Mouse (Mus musculus): ENCODE results near the gene Rnase11.

The Rnase11 gene

DNA sequence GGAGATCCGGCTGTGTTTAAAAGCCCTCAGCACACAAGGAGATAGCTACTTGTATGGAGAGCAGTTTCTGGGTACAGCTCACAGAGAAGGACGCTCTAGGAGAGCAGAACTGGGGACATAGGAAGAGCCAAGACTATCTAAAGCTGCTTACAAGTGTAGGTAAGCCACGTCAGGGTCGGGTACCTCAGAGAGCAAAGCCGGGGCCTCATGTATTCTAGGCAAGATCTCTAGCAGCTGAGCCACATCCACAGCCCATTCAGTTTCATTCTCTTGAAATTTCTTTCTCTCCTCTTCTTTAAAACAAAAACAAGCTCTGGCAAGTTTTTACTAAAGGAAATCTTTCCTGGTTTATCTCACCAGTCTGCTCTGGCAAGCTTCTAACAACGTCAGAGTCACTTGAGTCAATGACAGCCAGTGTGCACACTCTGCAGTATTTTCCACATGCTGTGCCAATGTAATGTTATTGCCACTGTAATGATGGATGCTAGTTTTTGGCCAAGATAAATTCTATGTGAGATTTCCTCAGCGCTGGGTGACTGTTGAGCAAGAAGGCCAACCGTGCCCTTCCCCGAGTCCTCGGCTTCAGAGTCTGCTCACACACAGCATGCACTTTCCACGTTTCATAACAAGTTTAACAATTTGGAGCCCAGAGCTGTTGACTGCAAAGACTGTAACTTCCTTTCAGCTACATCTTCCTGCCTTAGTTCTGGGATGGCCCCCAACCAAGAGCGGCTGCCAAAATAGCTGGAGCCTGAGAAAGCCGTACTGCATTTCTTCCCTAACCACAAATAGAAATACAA is 41.8 kb downstream of the Rnase11 start:
- DNase-seq = peak in 1 of 2 experiments; percentile 10

DNA sequence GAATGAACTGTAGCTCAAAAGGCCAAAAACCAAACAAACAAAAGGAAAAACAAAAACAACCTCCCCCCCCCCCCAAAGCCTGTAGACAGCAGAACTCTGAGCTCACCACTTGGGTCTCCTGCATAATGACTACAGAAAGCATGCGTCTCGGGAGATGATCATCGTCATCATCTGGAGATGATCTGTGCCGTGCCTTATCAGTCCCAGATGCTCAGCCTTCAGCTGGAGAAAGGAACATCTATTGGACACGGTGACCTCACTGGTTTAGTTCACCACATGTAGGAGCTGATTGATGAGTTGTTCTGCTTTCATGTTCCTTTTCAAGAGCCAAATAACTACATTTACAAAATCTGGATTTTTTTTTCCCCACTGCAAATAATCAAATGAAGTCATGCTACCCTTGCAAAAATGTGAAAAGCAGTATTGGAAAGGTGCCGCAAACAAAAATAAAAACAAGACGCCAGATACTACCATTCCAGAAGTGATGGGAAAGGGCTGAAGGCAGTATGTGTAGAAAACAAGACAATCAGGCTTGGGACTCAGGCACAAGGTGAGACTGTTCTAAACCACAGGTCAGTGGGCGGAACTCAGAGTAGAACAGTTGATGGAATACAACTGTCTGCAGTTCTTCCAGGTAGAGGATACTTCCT is 42.7 kb downstream of the Rnase11 start, which contains the start of gene Rnase10:
TSS of gene Rnase10 (plus strand) at position 600 of the 650 bp plus-strand sequence.
- no peak for DNase-seq

All from cerebellum, postnatal 14 days (tissue).